Mouse (Mus musculus) bone marrow, adult 2 months (tissue): Measurements from ENCODE around the gene Ptn. TPM values are rescaled to one million over a fixed set of nuclear protein-coding genes. Genes with fewer than 3 reads are reported as not detected.
"Not testable (repeated sequence)": the region's sequence is repeated elsewhere in the genome, so short reads cannot be mapped to it uniquely, and the experiment has no call there.

Experiments used
- H3K27ac ChIP-seq: fragments of 200-500 bp; 2 replicates; pipeline ENCODE4 v1.5.1; 2012; ENCODE audit warnings: low read depth, mild to moderate bottlenecking, control low read depth, inconsistent platforms, low read length; ENCODE audit not compliant: control insufficient read depth, poor library complexity, insufficient read depth
- H3K4me1 ChIP-seq: fragments of 200-500 bp; 2 replicates; pipeline ENCODE4 v1.6.1; 2011; ENCODE audit warnings: low read length; ENCODE audit not compliant: control insufficient read depth, insufficient read depth
- H3K4me3 ChIP-seq: fragments of 200-500 bp; replicated peaks from 2 replicates; pipeline ENCODE3; 2011; ENCODE audit warnings: mild to moderate bottlenecking, low read depth, low read length, control low read depth; ENCODE audit not compliant: control insufficient read depth
- CTCF ChIP-seq: fragments of 200-500 bp; IDR thresholded peaks from 2 replicates; pipeline ENCODE4 v1.5.1; 2011; ENCODE audit warnings: low read length, control low read depth; ENCODE audit not compliant: control insufficient read depth, insufficient read depth
- POLR2A ChIP-seq: fragments of 200-500 bp; IDR thresholded peaks from 2 replicates; pipeline ENCODE4 v1.6.1; 2011; ENCODE audit warnings: low read depth, mild to moderate bottlenecking, control low read depth, low read length, borderline replicate concordance; ENCODE audit not compliant: control insufficient read depth
- WGBS: fragments of 180-500 bp; shearing (Covaris S2); methylation state at CpG from one replicate; pipeline ENCODE4 v1.1.7; 2018; 5-methylcytosine and 5-hydroxymethylcytosine counted together
- polyA plus RNA-seq: library from polyadenylated mRNA; stranded (reverse); fragments of >200 nt; gene quantifications from 2 replicates; pipeline ENCODE4 v1.2.4, GENCODE M21; 2011; ENCODE audit warnings: low replicate concordance; ENCODE audit not compliant: missing spikeins, insufficient read depth, insufficient read length

Ptn gene
- polyA plus RNA-seq, 1 experiment, result 23.8 TPM

DNA sequence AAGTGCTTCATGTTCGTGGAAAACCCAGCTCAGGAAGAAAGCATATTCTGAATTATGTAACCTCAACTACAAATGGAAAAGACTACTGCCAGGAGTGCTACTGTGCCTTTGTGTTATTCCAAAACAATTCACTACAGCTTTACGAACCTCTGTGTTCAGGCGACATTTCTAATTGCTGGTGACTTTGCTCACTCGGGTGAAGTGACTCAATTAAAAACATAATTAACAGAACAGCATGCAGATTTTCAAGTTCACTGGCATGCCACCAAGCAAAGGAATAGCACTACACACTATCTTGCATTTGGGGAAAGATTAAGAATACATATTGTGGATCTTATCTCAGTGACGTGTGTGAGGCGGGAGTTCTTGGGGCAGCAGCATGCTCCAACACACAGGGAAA lies 57.1 kb downstream of the Ptn start:
- H3K27ac ChIP-seq, result no peak overlapping the region
- H3K4me3 ChIP-seq, result no peak overlapping the region
- TF ChIP-seq CTCF (no peak), POLR2A (no peak)
- H3K4me1 ChIP-seq, result no peaks in the 10 kb centered on the region
- 76% methylated on average over 6 of the region's 6 CpGs for WGBS

DNA sequence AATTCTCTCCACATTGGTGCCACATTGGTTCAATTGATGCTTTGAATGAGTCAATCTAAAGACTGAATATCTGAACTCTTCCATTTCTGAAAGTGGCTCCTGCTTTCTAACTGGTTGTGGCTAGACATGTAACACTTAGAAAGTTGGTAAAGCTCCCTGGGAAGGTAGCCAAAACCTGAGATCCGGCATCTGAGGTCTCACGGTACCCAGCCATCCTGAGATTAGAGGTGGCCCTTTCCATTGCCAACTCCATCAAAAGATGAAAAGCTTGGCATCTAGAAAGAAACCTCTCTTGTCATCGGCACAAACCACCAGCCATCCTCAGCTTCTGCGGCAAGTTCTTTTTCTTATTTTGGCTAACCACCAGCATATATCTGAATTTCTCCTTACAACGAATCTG lies 70.2 kb downstream of the Ptn start:
- H3K4me1 ChIP-seq, result no peaks in the 10 kb centered on the region
- no peak overlapping the region for H3K4me3 ChIP-seq
- whole genome bisulfite sequencing, result 88% methylated on average over 5 of the region's 5 CpGs

DNA sequence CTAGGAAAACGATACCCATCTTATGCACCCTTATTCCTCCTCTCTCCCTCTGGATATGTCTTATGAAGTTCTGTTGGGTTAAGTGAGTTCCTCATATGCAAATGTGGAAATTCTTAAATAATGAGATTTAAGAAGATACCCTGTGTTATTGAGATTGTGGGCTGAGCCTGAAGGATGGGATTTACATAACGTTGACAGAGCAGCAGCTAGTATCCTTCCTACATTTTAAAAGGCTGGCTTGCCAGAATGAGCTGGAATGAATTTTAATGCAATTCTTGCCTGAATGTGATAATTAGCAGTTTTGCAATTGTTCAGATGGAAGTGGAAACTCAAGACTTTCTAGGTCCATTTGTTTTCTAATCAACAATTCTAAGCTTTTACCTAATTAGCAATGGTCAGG lies 73.3 kb downstream of the Ptn start:
- TF ChIP-seq POLR2A (no peak), CTCF (no peak)
- H3K27ac ChIP-seq, result no peak overlapping the region
- H3K4me3 ChIP-seq, result no peak overlapping the region
- 64% methylated on average over 2 of the region's 2 CpGs for WGBS
- no peaks in the 10 kb centered on the region for H3K4me1 ChIP-seq

More for the DNA sequence above, 70.2 kb downstream of the Ptn start:
- TF ChIP-seq CTCF (no peak), POLR2A (no peak)
- no peak overlapping the region for H3K27ac ChIP-seq

DNA sequence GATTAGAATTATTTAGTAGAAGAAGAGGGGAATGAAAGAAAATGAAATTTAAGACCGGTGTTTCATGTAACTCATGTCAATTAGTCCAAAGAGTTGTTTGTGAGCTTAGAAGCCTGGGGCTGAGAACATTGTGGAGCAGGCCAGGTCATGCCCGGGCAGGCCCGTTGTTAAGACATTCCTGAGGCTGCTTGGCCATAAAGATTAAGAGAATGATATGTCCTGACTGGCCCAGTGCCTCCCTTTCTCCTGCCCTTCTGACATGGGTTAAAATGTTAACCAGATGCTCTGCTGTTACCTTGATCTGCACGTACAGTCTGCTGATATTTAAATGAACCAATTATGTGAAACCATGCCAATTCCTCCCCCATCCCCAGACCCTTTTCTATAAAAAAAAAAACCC lies 74.4 kb downstream of the Ptn start:
- not testable (repeated sequence) for H3K4me3 ChIP-seq, H3K4me1 ChIP-seq, H3K27ac ChIP-seq
- 75% methylated on average over 4 of the region's 4 CpGs for WGBS

- H3K4me1 ChIP-seq, H3K4me3 ChIP-seq, H3K27ac ChIP-seq: not testable (repeated sequence)
- WGBS, result 78% methylated on average over 7 of the region's 7 CpGs
Measured at GRCm38 (mm10) chr6:36729811-36730210, 80.2 kb downstream of the Ptn start.

DNA sequence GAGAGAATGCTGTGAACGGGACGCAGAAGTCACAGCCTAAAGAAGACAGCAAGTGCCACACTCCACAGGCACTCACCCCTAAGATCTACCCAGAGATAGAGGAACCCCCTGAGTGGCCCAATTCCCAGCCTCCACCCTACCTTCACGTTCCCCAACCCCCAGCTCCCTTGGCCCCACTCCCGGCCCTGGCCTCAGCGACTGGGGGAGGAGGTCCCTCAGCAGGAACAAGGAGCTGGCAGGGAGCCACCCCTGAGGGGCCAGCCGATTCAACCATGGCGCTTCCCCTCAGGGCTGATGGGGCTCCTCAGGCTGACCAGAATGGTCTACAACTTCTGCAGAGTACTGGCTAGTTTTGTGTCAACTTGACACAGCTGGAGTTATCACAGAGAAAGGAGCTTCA lies 81.9 kb downstream of the Ptn start:
- no peak overlapping the region for H3K4me3 ChIP-seq
- no peak overlapping the region for H3K27ac ChIP-seq
- no peak for TF ChIP-seq POLR2A
- no peak for TF ChIP-seq CTCF
- H3K4me1 ChIP-seq, result no peaks in the 10 kb centered on the region
- 69% methylated on average over 7 of the region's 7 CpGs for WGBS

DNA sequence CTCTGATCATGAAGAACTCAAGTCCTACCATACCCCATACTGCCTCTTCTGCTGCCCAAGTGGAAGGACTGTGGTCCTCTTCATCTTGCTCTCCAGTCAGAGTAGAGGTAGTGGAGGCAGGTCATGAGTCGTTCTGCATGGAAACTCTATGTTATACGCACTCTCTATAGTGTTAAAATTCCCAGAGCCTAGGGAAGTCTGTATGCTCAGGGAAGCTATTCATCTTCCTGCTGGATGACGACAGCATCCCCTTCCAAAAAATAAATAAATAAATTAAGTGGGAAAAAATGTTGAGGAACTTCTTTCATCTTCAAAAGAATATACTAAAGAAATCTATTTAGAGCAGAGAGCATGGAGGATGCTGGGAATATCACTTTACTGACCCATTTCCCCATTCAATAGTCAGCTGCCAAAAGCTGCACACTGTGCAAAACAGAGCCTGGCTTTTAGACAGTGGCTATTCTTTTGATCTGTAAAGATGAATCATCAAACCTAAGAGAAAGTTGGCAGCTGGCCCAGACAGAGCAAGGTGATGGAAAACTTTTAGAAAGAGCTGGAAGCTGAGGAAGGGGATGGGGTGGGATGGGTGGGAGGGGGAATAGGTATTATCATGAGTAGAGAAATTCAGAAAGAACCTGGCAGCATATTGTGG lies 84.4 kb downstream of the Ptn start:
- TF ChIP-seq CTCF (no peak), POLR2A (no peak)
- WGBS, result 70% methylated on average over 3 of the region's 3 CpGs
- Histone ChIP-seq H3K4me3 (no peak overlapping the region), H3K4me1 (no peaks in the 10 kb centered on the region), H3K27ac (no peak overlapping the region)

- no peak overlapping the region for H3K27ac ChIP-seq
- WGBS, result 69% methylated on average over 5 of the region's 5 CpGs
- no peaks in the 10 kb centered on the region for H3K4me1 ChIP-seq
- no peak overlapping the region for H3K4me3 ChIP-seq
- TF ChIP-seq POLR2A, result no peak
- no peak for TF ChIP-seq CTCF
Measured at GRCm38 (mm10) chr6:36722769-36723549, 87.1 kb downstream of the Ptn start.

GRCm38 (mm10) chr6:36713329-36713728 lies 96.7 kb downstream of the Ptn start:
- no peaks in the 10 kb centered on the region for H3K4me1 ChIP-seq
- 79% methylated on average over 4 of the region's 4 CpGs for WGBS
- TF ChIP-seq POLR2A (no peak), CTCF (no peak)
- H3K27ac ChIP-seq, result no peak overlapping the region
- H3K4me3 ChIP-seq, result no peak overlapping the region
